Mouse (Mus musculus) lung, adult 2 months (tissue): ENCODE data around the gene Dhx57.

Experiments
- CTCF ChIP-seq: fragments of 200-500 bp; IDR thresholded peaks from 2 replicates; pipeline ENCODE4 v1.5.1; 2011; ENCODE audit warnings: mild to moderate bottlenecking, low read length, control low read depth; ENCODE audit not compliant: insufficient read depth
- POLR2A ChIP-seq: fragments of 200-500 bp; IDR thresholded peaks from 2 replicates; pipeline ENCODE4 v1.6.1; 2011; ENCODE audit warnings: low read depth, mild to moderate bottlenecking, control low read depth, low read length, borderline replicate concordance; ENCODE audit errors: extremely low read depth

GRCm38 (mm10) chr17:80323658-80324057, 33.4 kb upstream of the Dhx57 start:
- TF ChIP-seq CTCF (no peak), POLR2A (no peak)
